Mouse (Mus musculus) stomach, postnatal 0 days (tissue): Measurements from ENCODE around the gene Arid1b. TPM values are rescaled to one million over a fixed set of nuclear protein-coding genes. Genes with fewer than 3 reads are reported as not detected.
A peak's percentile ranks its signal among the peaks of the same experiment; 100 is the strongest.

Experiments
- ATAC-seq: fragments of 200-750 bp; cut with Nextera tagmentation; 2 replicates; pipeline ENCODE4 v1.8.0; 2017; ENCODE audit not compliant: low FRiP score, low TSS enrichment
- DNase-seq: peaks from one replicate; pipeline ENCODE4 v3.0.0-alpha.2; 2016; ENCODE audit warnings: low spot score
- H3K27ac ChIP-seq: fragments of 300-500 bp; sonication (generic); replicated peaks from 2 replicates; pipeline ENCODE4 v1.5.1; 2014; ENCODE audit warnings: mild to moderate bottlenecking, control low read depth
- H3K27me3 ChIP-seq: fragments of 300-500 bp; sonication (generic); 2 replicates; pipeline ENCODE4 v1.6.1; 2014; ENCODE audit warnings: low read length; ENCODE audit not compliant: control insufficient read depth, insufficient read depth
- H3K36me3 ChIP-seq: fragments of 300-500 bp; sonication (generic); 2 replicates; pipeline ENCODE4 v1.6.1; 2014; ENCODE audit warnings: low read length, mixed read lengths; ENCODE audit not compliant: control insufficient read depth, insufficient read depth
- H3K4me1 ChIP-seq: fragments of 300-500 bp; sonication (generic); replicated peaks from 2 replicates; pipeline ENCODE4 v1.6.1; 2014; ENCODE audit warnings: antibody characterized with exemption; ENCODE audit not compliant: control insufficient read depth, insufficient read depth
- H3K4me2 ChIP-seq: fragments of 300-500 bp; sonication (generic); replicated peaks from 2 replicates; pipeline ENCODE4 v1.6.1; 2014; ENCODE audit warnings: low read depth, mild to moderate bottlenecking, control low read depth, moderate library complexity
- H3K4me3 ChIP-seq: fragments of 300-500 bp; sonication (generic); 2 replicates; pipeline ENCODE4 v1.5.1; 2014; ENCODE audit warnings: low read depth, low read length, control low read depth
- H3K9ac ChIP-seq: fragments of 300-500 bp; sonication (generic); 2 replicates; pipeline ENCODE4 v1.6.1; 2014; ENCODE audit warnings: mild to moderate bottlenecking, low read length, control low read depth, mixed read lengths
- H3K9me3 ChIP-seq: fragments of 300-500 bp; sonication (generic); 2 replicates; pipeline ENCODE4 v1.6.1; 2016; ENCODE audit warnings: low read length; ENCODE audit not compliant: control insufficient read depth
- CTCF ChIP-seq: IDR thresholded peaks from 2 replicates; pipeline ENCODE4 v1.5.1; 2016; ENCODE audit warnings: antibody characterized with exemption, low read depth, mild to moderate bottlenecking, moderate library complexity
- EP300 ChIP-seq: optimal IDR thresholded peaks from 2 replicates; pipeline ENCODE3; 2016; ENCODE audit warnings: antibody characterized with exemption
- WGBS: fragments of 180-500 bp; shearing (Covaris S2); extraction: QIAGEN DNeasy Blood & Tissue Kit; methylation state at CpG from one replicate; pipeline ENCODE4 v1.1.7; 2014; 5-methylcytosine and 5-hydroxymethylcytosine counted together
- polyA plus RNA-seq: library from polyadenylated mRNA; unstranded; fragments of >200 nt; fragmentation: Nextera tagmentation; extraction: Ambion mirVana; gene quantifications from 2 replicates; pipeline ENCODE4 v1.2.1, GENCODE M21; 2015

The Arid1b gene
- polyA plus RNA-seq, 1 experiment from 2014 or later = 5.6 TPM

DNA sequence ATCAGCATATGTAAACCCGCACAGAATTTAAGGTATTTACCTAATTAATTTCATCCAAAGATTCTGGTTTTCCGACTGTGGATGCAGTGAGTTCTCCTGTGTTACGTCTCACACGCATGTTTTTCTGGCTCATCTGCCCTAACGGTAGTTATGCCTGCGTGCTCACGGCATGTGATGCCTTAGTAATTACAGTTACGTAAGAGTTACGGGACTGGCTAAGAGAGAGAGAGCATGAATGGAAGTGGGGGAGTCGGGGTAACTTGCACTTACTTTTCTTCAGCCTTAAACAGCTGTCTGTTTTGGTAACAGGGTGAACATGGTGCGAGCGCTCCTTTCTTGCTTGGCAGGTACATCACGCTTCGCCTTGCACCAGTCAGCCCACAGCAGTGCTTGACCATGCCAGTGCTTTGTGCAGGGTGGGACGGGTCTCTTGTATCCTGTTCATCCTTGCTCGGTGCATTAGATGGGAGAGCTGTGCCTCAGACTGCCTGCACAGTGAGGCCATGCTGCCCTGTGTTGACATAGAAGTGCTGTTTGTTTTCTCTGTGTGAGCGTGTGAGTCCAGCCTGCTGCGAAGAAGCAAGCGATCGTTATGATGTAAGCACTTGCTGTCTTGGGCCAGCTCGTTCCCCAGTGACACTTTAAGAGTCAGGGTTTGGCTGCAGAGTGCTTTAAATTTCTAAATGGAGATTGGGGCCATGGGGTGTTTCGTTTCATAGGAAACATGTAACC is 267.9 kb downstream of the Arid1b start:
- no peak for TF ChIP-seq CTCF
- no peak for TF ChIP-seq EP300
- no peak overlapping the region for H3K4me2 ChIP-seq
- ATAC-seq (peak; percentile 46; the same call in 1 of the 2 replicates), DNase-seq (no peak)
- no peaks in the 10 kb centered on the region; the same call in 1 of the 2 replicates for H3K36me3 ChIP-seq
- H3K4me3 ChIP-seq = no peak overlapping the region
- no peaks in the 10 kb centered on the region for H3K27me3 ChIP-seq
- 54% methylated on average over 22 of the region's 22 CpGs for WGBS
- H3K9me3 ChIP-seq = no peaks in the 10 kb centered on the region
- peaks cover 2% of the 10 kb centered on the region; the same call in 1 of the 2 replicates for H3K4me1 ChIP-seq
- H3K27ac ChIP-seq = no peak overlapping the region
- H3K9ac ChIP-seq = no peak overlapping the region

DNA sequence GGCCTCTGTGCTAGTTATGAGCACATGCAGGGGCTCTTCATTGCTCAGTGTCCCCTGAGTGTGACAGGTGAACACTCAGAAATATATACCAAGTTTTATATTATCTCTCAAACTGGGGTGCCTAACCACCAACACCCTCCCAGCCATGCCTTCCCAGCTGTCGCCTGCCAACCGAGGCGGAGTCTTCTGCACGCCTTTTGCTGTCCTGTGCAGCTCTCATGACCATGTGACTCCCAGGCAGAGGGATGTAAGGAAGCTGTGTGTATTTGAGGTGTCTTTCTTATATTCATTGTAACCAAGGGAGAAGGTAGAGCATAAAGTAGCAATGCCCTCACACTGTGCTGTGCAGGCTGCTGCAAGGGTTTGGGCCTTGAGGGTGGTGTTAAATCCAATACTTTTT is 268.7 kb downstream of the Arid1b start:
- Histone ChIP-seq H3K4me3 (no peak overlapping the region), H3K4me1 (peaks cover 2% of the 10 kb centered on the region; the same call in 1 of the 2 replicates), H3K27ac (no peak overlapping the region), H3K27me3 (no peaks in the 10 kb centered on the region), H3K36me3 (no peaks in the 10 kb centered on the region; the same call in 1 of the 2 replicates), H3K9ac (no peak overlapping the region), H3K9me3 (no peaks in the 10 kb centered on the region), H3K4me2 (no peak overlapping the region)
- TF ChIP-seq EP300 = no peak
- no peak for TF ChIP-seq CTCF
- DNase-seq = no peak
- ATAC-seq = no peak
- WGBS = 68% methylated on average over 4 of the region's 4 CpGs

- ATAC-seq (no peak), DNase-seq (no peak)
- H3K27ac ChIP-seq = no peak overlapping the region
- H3K27me3 ChIP-seq = no peaks in the 10 kb centered on the region
- no peak overlapping the region for H3K4me3 ChIP-seq
- no peak overlapping the region for H3K9ac ChIP-seq
- no peaks in the 10 kb centered on the region for H3K9me3 ChIP-seq
- TF ChIP-seq EP300 (no peak), CTCF (no peak)
- H3K4me2 ChIP-seq = no peak overlapping the region
- H3K4me1 ChIP-seq = peaks cover 2% of the 10 kb centered on the region; the same call in 1 of the 2 replicates
- WGBS = 79% methylated on average over 3 of the region's 3 CpGs
- H3K36me3 ChIP-seq = no peaks in the 10 kb centered on the region; the same call in 1 of the 2 replicates
These were observed 270.7 kb downstream of the Arid1b start for GRCm38 (mm10) chr17:5264783-5265182.

GRCm38 (mm10) chr17:5265615-5266014 is 271.5 kb downstream of the Arid1b start:
- no peak for TF ChIP-seq EP300
- 80% methylated on average over 6 of the region's 6 CpGs for WGBS

GRCm38 (mm10) chr17:5267747-5268146 is 273.6 kb downstream of the Arid1b start:
- no peak for DNase-seq
- H3K4me2 ChIP-seq = no peak overlapping the region
- 84% methylated on average over 6 of the region's 6 CpGs for WGBS

More at GRCm38 (mm10) chr17:5265615-5266014, 271.5 kb downstream of the Arid1b start:
- no peak for DNase-seq
- Histone ChIP-seq H3K4me1 (peaks cover 2% of the 10 kb centered on the region; the same call in 1 of the 2 replicates), H3K9me3 (no peaks in the 10 kb centered on the region), H3K27ac (no peak overlapping the region), H3K4me2 (no peak overlapping the region), H3K4me3 (no peak overlapping the region), H3K9ac (no peak overlapping the region), H3K36me3 (peaks cover 3% of the 10 kb centered on the region; the same call in 1 of the 2 replicates), H3K27me3 (no peaks in the 10 kb centered on the region)
- no peak for ATAC-seq

DNA sequence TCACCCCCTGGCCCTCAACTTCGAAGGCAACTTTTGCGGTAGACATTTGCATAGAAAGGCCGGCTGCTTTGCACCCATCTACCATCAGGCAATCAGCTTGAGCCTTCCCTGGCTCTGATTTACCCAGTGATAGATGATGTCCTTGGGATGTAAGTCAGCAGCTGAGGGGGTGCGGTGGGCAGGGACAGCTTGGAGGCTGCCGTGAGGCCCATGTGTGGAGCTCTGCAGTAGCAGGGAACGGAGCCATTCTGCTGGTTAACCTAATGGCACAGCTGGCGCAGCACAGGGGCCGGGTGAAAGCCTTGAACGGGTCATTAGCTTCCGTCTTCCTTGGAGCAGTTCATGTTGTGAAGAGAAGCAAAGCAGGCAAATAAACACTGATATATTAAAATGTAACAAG is 275.2 kb downstream of the Arid1b start:
- Histone ChIP-seq H3K27ac (no peak overlapping the region), H3K4me3 (no peak overlapping the region), H3K4me1 (no peaks in the 10 kb centered on the region), H3K36me3 (peaks cover 3% of the 10 kb centered on the region; the same call in 1 of the 2 replicates), H3K9me3 (no peaks in the 10 kb centered on the region), H3K9ac (no peak overlapping the region), H3K27me3 (no peaks in the 10 kb centered on the region), H3K4me2 (no peak overlapping the region)
- ATAC-seq (no peak), DNase-seq (no peak)
- WGBS = 80% methylated on average over 10 of the region's 10 CpGs
- TF ChIP-seq CTCF (no peak), EP300 (no peak)

More at GRCm38 (mm10) chr17:5267747-5268146, 273.6 kb downstream of the Arid1b start:
- Histone ChIP-seq H3K27me3 (no peaks in the 10 kb centered on the region), H3K9me3 (no peaks in the 10 kb centered on the region), H3K9ac (no peak overlapping the region), H3K4me3 (no peak overlapping the region), H3K36me3 (peaks cover 3% of the 10 kb centered on the region; the same call in 1 of the 2 replicates), H3K4me1 (no peaks in the 10 kb centered on the region), H3K27ac (no peak overlapping the region)
- TF ChIP-seq EP300 (no peak), CTCF (no peak)
- ATAC-seq = no peak
